In the genomic region with DNA sequence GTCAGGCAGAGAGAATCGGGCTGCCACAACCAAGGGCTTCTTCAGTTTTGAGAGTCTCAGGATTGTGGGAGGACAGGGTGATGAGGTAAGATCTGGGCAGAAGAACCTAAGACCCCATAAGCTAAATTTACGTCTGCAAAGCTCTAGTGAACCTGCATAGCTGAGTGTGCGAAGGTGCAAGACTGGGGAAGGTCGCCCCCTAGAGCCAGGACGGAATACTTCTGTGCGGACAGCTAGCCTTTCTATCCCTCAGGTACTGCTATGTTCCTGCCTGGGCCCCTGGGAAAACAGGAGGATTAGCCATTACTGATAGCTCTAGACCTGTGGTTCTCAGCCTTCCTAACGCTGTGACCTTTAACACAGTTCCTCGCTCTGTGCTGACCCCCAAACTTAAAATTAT, we compare ENCODE assay signal across 8 mouse cellular contexts. TPM values are rescaled to one million over a fixed set of nuclear protein-coding genes. Genes with fewer than 3 reads are reported as not detected.
DNase-seq lines count a peak whose midpoint lies in the region; ATAC-seq and TF ChIP-seq lines count a peak whose summit lies in the region.

No protein-coding gene starts in this region.

- ATAC-seq in forebrain, embryonic 14.5 days, result peak; percentile 60; the same call in 1 of the 2 replicates
- peak; percentile 45; the same call in 1 of the 2 replicates for ATAC-seq in intestine, embryonic 14.5 days (replicated peaks; ENCODE audit: low FRiP score, low TSS enrichment, low read depth)
- 0 out of 2 replicates have a peak, but pooled peaks have one; percentile 13 for ATAC-seq in limb, embryonic 13.5 days (ENCODE audit: low FRiP score, low read depth)

- no peaks in the 10 kb centered on the region for H3K36me3 ChIP-seq in forebrain, embryonic 14.5 days (ENCODE audit: control insufficient read depth, insufficient read depth, low read length)
- H3K36me3 ChIP-seq in intestine, embryonic 14.5 days (ENCODE audit: control insufficient read depth, insufficient read depth, low read length), result no peaks in the 10 kb centered on the region
- H3K36me3 ChIP-seq in limb, embryonic 13.5 days, result no peaks in the 10 kb centered on the region

- H3K27ac ChIP-seq in bone marrow macrophage, adult 2 months (ENCODE audit: insufficient read depth, low read depth, low read length), result no peak overlapping the region
- H3K27ac ChIP-seq in forebrain, embryonic 14.5 days (ENCODE audit: low read depth, low read length), result no peak overlapping the region
- H3K27ac ChIP-seq in intestine, embryonic 14.5 days (ENCODE audit: low read depth), result no peak overlapping the region
- no peak overlapping the region for H3K27ac ChIP-seq in limb, embryonic 13.5 days

- 10% methylated on average over 8 of the region's 8 CpGs for WGBS in forebrain, embryonic 14.5 days
- 8% methylated on average over 8 of the region's 8 CpGs for WGBS in intestine, embryonic 14.5 days
- 9% methylated on average over 8 of the region's 8 CpGs for WGBS in limb, embryonic 13.5 days

- H3K4me1 ChIP-seq in bone marrow macrophage, adult 2 months (ENCODE audit: control insufficient read depth, insufficient read depth, low read length), result peaks cover 5% of the 10 kb centered on the region
- no peaks in the 10 kb centered on the region; the same call in 1 of the 2 replicates for H3K4me1 ChIP-seq in forebrain, embryonic 14.5 days (ENCODE audit: control insufficient read depth, insufficient read depth, low read length)
- H3K4me1 ChIP-seq in intestine, embryonic 14.5 days (replicated peaks; ENCODE audit: control insufficient read depth, insufficient read depth, low read length), result peaks cover 28% of the 10 kb centered on the region
- peaks cover 52% of the 10 kb centered on the region for H3K4me1 ChIP-seq in limb, embryonic 13.5 days

- no peak for TF ChIP-seq POLR2A in bone marrow macrophage, adult 2 months (IDR thresholded peaks at IDR 0.05; ENCODE audit: borderline replicate concordance, low read depth, low read length)

- H3K9ac ChIP-seq in forebrain, embryonic 14.5 days (ENCODE audit: low read length), result no peak overlapping the region
- no peak overlapping the region for H3K9ac ChIP-seq in intestine, embryonic 14.5 days (ENCODE audit: low read length)
- no peak overlapping the region for H3K9ac ChIP-seq in limb, embryonic 13.5 days

- DNase-seq in 3T3-L1 (ENCODE audit: low read depth, low spot score), result peak; percentile 76
- DNase-seq in CD4-positive helper T cell, adult 2 months (ENCODE audit: low read depth, low spot score), result peak; percentile 52
- peak; percentile 63 for DNase-seq in forebrain, embryonic 14.5 days (ENCODE audit: low spot score)
- peak; percentile 78 for DNase-seq in intestine, embryonic 14.5 days (ENCODE audit: low spot score)
- DNase-seq in natural killer cell, adult 2 months (ENCODE audit: low spot score in 2 of 2), result peak; percentile 20 to 64
- DNase-seq in thymus, postnatal 4 days, result peak; percentile 93

- H3K9me3 ChIP-seq in forebrain, embryonic 14.5 days (replicated peaks; ENCODE audit: control insufficient read depth, low read length), result no peaks in the 10 kb centered on the region
- H3K9me3 ChIP-seq in intestine, embryonic 14.5 days (ENCODE audit: control insufficient read depth, low read length), result no peaks in the 10 kb centered on the region
- no peaks in the 10 kb centered on the region for H3K9me3 ChIP-seq in limb, embryonic 13.5 days

- peak; percentile 62 for TF ChIP-seq CTCF in bone marrow macrophage, adult 2 months (IDR thresholded peaks at IDR 0.05; ENCODE audit: low read depth, low read length)

- no peaks in the 10 kb centered on the region for H3K27me3 ChIP-seq in forebrain, embryonic 14.5 days (replicated peaks; ENCODE audit: control insufficient read depth, insufficient read depth, low read length)
- H3K27me3 ChIP-seq in intestine, embryonic 14.5 days (replicated peaks; ENCODE audit: control insufficient read depth, insufficient read depth, low read length), result no peaks in the 10 kb centered on the region
- no peaks in the 10 kb centered on the region for H3K27me3 ChIP-seq in limb, embryonic 13.5 days

- no peak overlapping the region for H3K4me3 ChIP-seq in bone marrow macrophage, adult 2 months (ENCODE audit: insufficient read depth, low read length)
- no peak overlapping the region for H3K4me3 ChIP-seq in forebrain, embryonic 14.5 days (ENCODE audit: low read depth, low read length)
- no peak overlapping the region for H3K4me3 ChIP-seq in intestine, embryonic 14.5 days (ENCODE audit: low read depth, low read length)
- H3K4me3 ChIP-seq in limb, embryonic 13.5 days, result no peak overlapping the region

- H3K4me2 ChIP-seq in forebrain, embryonic 14.5 days (ENCODE audit: low read length), result no peak overlapping the region
- H3K4me2 ChIP-seq in intestine, embryonic 14.5 days (ENCODE audit: low read length), result no peak overlapping the region
- no peak overlapping the region for H3K4me2 ChIP-seq in limb, embryonic 13.5 days (replicated peaks)

RNA-seq across cellular contexts. Expression of a gene that starts 1.8 kb away (rescaled TPM):
- 261 and 265 TPM in 2 replicates for polyA plus RNA-seq in bone marrow macrophage, adult 2 months (2012; ENCODE audit: insufficient read depth, insufficient read length, missing spikeins)
- polyA plus RNA-seq in forebrain, embryonic 14.5 days (2014; fragmentation: Nextera tagmentation; extraction: Ambion mirVana), result 65.4 and 69.1 TPM in 2 replicates
- 22.5 and 26.7 TPM in 2 replicates for polyA plus RNA-seq in intestine, embryonic 14.5 days (2014; fragmentation: Nextera tagmentation; extraction: Ambion mirVana)
- polyA plus RNA-seq in limb, embryonic 13.5 days (2015; fragmentation: Nextera tagmentation; extraction: Ambion mirVana), result 39.5 and 41.7 TPM in 2 replicates

RNA-seq across cellular contexts. Expression of a gene that starts 8.7 kb away (rescaled TPM):
- polyA plus RNA-seq in bone marrow macrophage, adult 2 months (2012; ENCODE audit: insufficient read depth, insufficient read length, missing spikeins), result 2.6 and 3.7 TPM in 2 replicates
- polyA plus RNA-seq in forebrain, embryonic 14.5 days (2014; fragmentation: Nextera tagmentation; extraction: Ambion mirVana), result 4.9 and 6.4 TPM in 2 replicates
- polyA plus RNA-seq in intestine, embryonic 14.5 days (2014; fragmentation: Nextera tagmentation; extraction: Ambion mirVana), result 6.3 and 8.7 TPM in 2 replicates
- polyA plus RNA-seq in limb, embryonic 13.5 days (2015; fragmentation: Nextera tagmentation; extraction: Ambion mirVana), result 10.9 and 11.2 TPM in 2 replicates

RNA-seq across cellular contexts. Expression of a gene that starts 45.4 kb away (rescaled TPM):
- not detected in 2 replicates for polyA plus RNA-seq in bone marrow macrophage, adult 2 months (2012; ENCODE audit: insufficient read depth, insufficient read length, missing spikeins)
- 0.11 and 0.14 TPM in 2 replicates for polyA plus RNA-seq in forebrain, embryonic 14.5 days (2014; fragmentation: Nextera tagmentation; extraction: Ambion mirVana)
- not detected in 2 replicates for polyA plus RNA-seq in intestine, embryonic 14.5 days (2014; fragmentation: Nextera tagmentation; extraction: Ambion mirVana)
- polyA plus RNA-seq in limb, embryonic 13.5 days (2015; fragmentation: Nextera tagmentation; extraction: Ambion mirVana), result 2.7 and 3.0 TPM in 2 replicates

Comparison
In these comparisons a context has a peak if more than half of its experiments do, and no peak if none do; other contexts are left out.
1. DNase-seq: peak in every context shown above with its lines; median percentile 93 in thymus, postnatal 4 days; 78 in intestine, embryonic 14.5 days; 76 in 3T3-L1; 63 in forebrain, embryonic 14.5 days; 52 in CD4-positive helper T cell, adult 2 months; 42 in natural killer cell, adult 2 months.